Mouse (Mus musculus) heart, embryonic 10.5 days (tissue): ENCODE results near the gene Plcb3. TPM values are rescaled to one million over a fixed set of nuclear protein-coding genes. Genes with fewer than 3 reads are reported as not detected.

ENCODE experiments used
- DNase-seq: peaks from one replicate; pipeline ENCODE4 v3.0.0-alpha.2; 2017; ENCODE audit warnings: low spot score
- H3K27ac ChIP-seq: fragments of 300-500 bp; sonication (generic); 2 replicates; pipeline ENCODE4 v1.5.1; 2016; ENCODE audit warnings: mild to moderate bottlenecking
- H3K27me3 ChIP-seq: fragments of 300-500 bp; sonication (generic); 2 replicates; pipeline ENCODE4 v1.6.1; 2016; ENCODE audit warnings: mild to moderate bottlenecking; ENCODE audit not compliant: poor library complexity, insufficient read depth, severe bottlenecking
- H3K36me3 ChIP-seq: fragments of 300-500 bp; sonication (generic); 2 replicates; pipeline ENCODE4 v1.6.1; 2016; ENCODE audit warnings: mild to moderate bottlenecking, moderate library complexity
- H3K4me1 ChIP-seq: fragments of 300-500 bp; sonication (generic); 2 replicates; pipeline ENCODE4 v1.6.1; 2016; ENCODE audit warnings: mild to moderate bottlenecking
- H3K4me3 ChIP-seq: fragments of 300-500 bp; sonication (generic); 2 replicates; pipeline ENCODE4 v1.5.1; 2016; ENCODE audit warnings: mild to moderate bottlenecking, moderate library complexity
- H3K9me3 ChIP-seq: fragments of 300-500 bp; sonication (generic); 2 replicates; pipeline ENCODE4 v1.6.1; 2016; ENCODE audit warnings: mild to moderate bottlenecking, moderate library complexity
- WGBS: fragments of 180-500 bp; shearing (Covaris S2); methylation state at CpG from one replicate; pipeline ENCODE4 v1.1.7; 2016; 5-methylcytosine and 5-hydroxymethylcytosine counted together
- polyA plus RNA-seq: library from polyadenylated mRNA; unstranded; fragments of >200 nt; fragmentation: Nextera tagmentation; extraction: Ambion mirVana; gene quantifications from 2 replicates; pipeline ENCODE4 v1.2.1, GENCODE M21; 2016

Gene Plcb3
- polyA plus RNA-seq = 26.1 and 31.9 TPM in 2 replicates

GRCm38 (mm10) chr19:6975537-6976521 is at the start of gene Plcb3:
Gene Plcb3, minus strand, starts transcription at chr19:6976470.
- DNase-seq = peak; percentile 85
- H3K4me1 ChIP-seq = peaks cover 73% of the 10 kb centered on the region
- under 1% methylated on average over 16 of the region's 16 CpGs for WGBS

GRCm38 (mm10) chr19:7020224-7020641 is 44.0 kb upstream of the Plcb3 start:
- no peak overlapping the region for H3K4me3 ChIP-seq
- H3K27me3 ChIP-seq = no peaks in the 10 kb centered on the region
- 47% methylated on average over 3 of the region's 3 CpGs for WGBS
- peaks cover 26% of the 10 kb centered on the region for H3K4me1 ChIP-seq
- no peak for DNase-seq
- H3K36me3 ChIP-seq = peaks cover 86% of the 10 kb centered on the region
- no peaks in the 10 kb centered on the region for H3K9me3 ChIP-seq
- H3K27ac ChIP-seq = 0 out of 2 replicates have a peak overlapping the region, but pooled peaks have one; percentile 47

More at GRCm38 (mm10) chr19:6975537-6976521, at the start of gene Plcb3:
- Histone ChIP-seq H3K9me3 (no peaks in the 10 kb centered on the region), H3K27ac (peak within 1 kb of the TSS; percentile 94), H3K27me3 (no peaks in the 10 kb centered on the region), H3K36me3 (peaks cover 25% of the 10 kb centered on the region), H3K4me3 (peak within 1 kb of the TSS; percentile 88)

GRCm38 (mm10) chr19:7019191-7019590 is 42.9 kb upstream of the Plcb3 start, which contains the start of gene Fermt3:
Gene Fermt3, minus strand, starts transcription at chr19:7019469.
- no peaks in the 10 kb centered on the region for H3K27me3 ChIP-seq
- H3K4me3 ChIP-seq = peak within 1 kb of the TSS; percentile 16; the same call in 1 of the 2 replicates
- DNase-seq = no peak

GRCm38 (mm10) chr19:7018546-7018945 is 42.3 kb upstream of the Plcb3 start:
- Histone ChIP-seq H3K27ac (peak overlapping the region; percentile 47; the same call in 1 of the 2 replicates), H3K4me1 (peaks cover 26% of the 10 kb centered on the region), H3K36me3 (peaks cover 82% of the 10 kb centered on the region), H3K27me3 (no peaks in the 10 kb centered on the region), H3K4me3 (peak overlapping the region; percentile 16; the same call in 1 of the 2 replicates), H3K9me3 (no peaks in the 10 kb centered on the region)
- WGBS = 80% methylated on average over 11 of the region's 11 CpGs
- no peak for DNase-seq

More at GRCm38 (mm10) chr19:7019191-7019590, 42.9 kb upstream of the Plcb3 start, which contains the start of gene Fermt3:
- 66% methylated on average over 5 of the region's 5 CpGs for WGBS
- H3K36me3 ChIP-seq = peaks cover 81% of the 10 kb centered on the region
- peaks cover 26% of the 10 kb centered on the region for H3K4me1 ChIP-seq
- no peaks in the 10 kb centered on the region for H3K9me3 ChIP-seq
- H3K27ac ChIP-seq = peak within 1 kb of the TSS; percentile 47; the same call in 1 of the 2 replicates

- Histone ChIP-seq H3K4me1 (peaks cover 26% of the 10 kb centered on the region), H3K27ac (peak overlapping the region; percentile 47), H3K36me3 (peaks cover 75% of the 10 kb centered on the region), H3K27me3 (no peaks in the 10 kb centered on the region), H3K9me3 (no peaks in the 10 kb centered on the region), H3K4me3 (peak overlapping the region; percentile 16; the same call in 1 of the 2 replicates)
- 61% methylated on average over 12 of the region's 12 CpGs for WGBS
- DNase-seq = no peak
Observed at GRCm38 (mm10) chr19:7017541-7018457, 41.5 kb upstream of the Plcb3 start.

- Histone ChIP-seq H3K36me3 (peaks cover 44% of the 10 kb centered on the region), H3K4me3 (no peak overlapping the region), H3K9me3 (no peaks in the 10 kb centered on the region), H3K27me3 (no peaks in the 10 kb centered on the region), H3K27ac (no peak overlapping the region), H3K4me1 (peaks cover 24% of the 10 kb centered on the region)
- WGBS = 87% methylated on average over 20 of the region's 20 CpGs
- DNase-seq = no peak
Observed at GRCm38 (mm10) chr19:7014481-7015135, 38.3 kb upstream of the Plcb3 start.

- H3K36me3 ChIP-seq = peaks cover 37% of the 10 kb centered on the region
- H3K4me3 ChIP-seq = no peak overlapping the region
- WGBS = 90% methylated on average over 9 of the region's 9 CpGs
- H3K27me3 ChIP-seq = no peaks in the 10 kb centered on the region
- H3K9me3 ChIP-seq = no peaks in the 10 kb centered on the region
- no peak for DNase-seq
- peaks cover 18% of the 10 kb centered on the region for H3K4me1 ChIP-seq
- no peak overlapping the region for H3K27ac ChIP-seq
Observed at GRCm38 (mm10) chr19:7013984-7014383, 37.7 kb upstream of the Plcb3 start.

GRCm38 (mm10) chr19:7012426-7012825 is 36.2 kb upstream of the Plcb3 start:
- H3K9me3 ChIP-seq = no peaks in the 10 kb centered on the region
- peaks cover 3% of the 10 kb centered on the region; the same call in 1 of the 2 replicates for H3K4me1 ChIP-seq
- 84% methylated on average over 4 of the region's 4 CpGs for WGBS
- no peak overlapping the region for H3K4me3 ChIP-seq
- H3K36me3 ChIP-seq = peaks cover 22% of the 10 kb centered on the region
- DNase-seq = no peak
- no peaks in the 10 kb centered on the region for H3K27me3 ChIP-seq
- H3K27ac ChIP-seq = no peak overlapping the region

GRCm38 (mm10) chr19:7006892-7007593 is 30.8 kb upstream of the Plcb3 start:
- Histone ChIP-seq H3K27me3 (no peaks in the 10 kb centered on the region), H3K9me3 (no peaks in the 10 kb centered on the region), H3K36me3 (peaks cover 4% of the 10 kb centered on the region; the same call in 1 of the 2 replicates), H3K27ac (no peak overlapping the region), H3K4me1 (no peaks in the 10 kb centered on the region), H3K4me3 (no peak overlapping the region)
- WGBS = 86% methylated on average over 9 of the region's 9 CpGs
- no peak for DNase-seq

- Histone ChIP-seq H3K4me3 (no peak overlapping the region), H3K36me3 (peaks cover 34% of the 10 kb centered on the region), H3K27me3 (no peaks in the 10 kb centered on the region), H3K27ac (no peak overlapping the region), H3K9me3 (no peaks in the 10 kb centered on the region), H3K4me1 (peaks cover 33% of the 10 kb centered on the region)
- no peak for DNase-seq
- WGBS = 93% methylated on average over 19 of the region's 19 CpGs
Observed at GRCm38 (mm10) chr19:6999360-7000063, 23.2 kb upstream of the Plcb3 start.

- WGBS = 75% methylated on average over 9 of the region's 9 CpGs
- DNase-seq = no peak
- peaks cover 34% of the 10 kb centered on the region for H3K36me3 ChIP-seq
- no peak overlapping the region for H3K4me3 ChIP-seq
- no peaks in the 10 kb centered on the region for H3K27me3 ChIP-seq
- H3K27ac ChIP-seq = no peak overlapping the region
- H3K4me1 ChIP-seq = peaks cover 46% of the 10 kb centered on the region
- no peaks in the 10 kb centered on the region for H3K9me3 ChIP-seq
Observed at GRCm38 (mm10) chr19:6997721-6998290, 21.5 kb upstream of the Plcb3 start.
